Mouse (Mus musculus): Measurements from ENCODE around the gene Cd9.

DNA sequence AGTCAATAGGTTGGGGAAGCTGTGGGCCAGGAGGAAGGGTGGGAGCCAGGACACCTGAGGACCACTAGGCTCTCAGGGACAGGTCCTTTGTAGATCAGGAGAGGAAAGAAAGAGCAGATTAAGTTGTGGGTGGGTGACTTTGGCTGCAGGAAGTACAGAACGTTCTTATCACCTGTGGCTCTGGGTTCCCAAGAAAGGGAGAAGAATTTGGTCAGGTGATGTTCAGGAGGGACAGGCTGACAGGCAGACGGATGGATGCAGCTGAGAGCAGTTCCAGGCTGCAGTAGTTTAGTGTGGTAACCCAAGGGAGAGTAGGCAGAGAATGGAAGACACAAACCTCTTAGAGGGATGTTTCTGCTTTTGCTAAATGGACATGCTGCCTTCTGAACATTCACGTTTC, 71.5 kb downstream of the Cd9 start:
- TF ChIP-seq POLR2A (IDR thresholded peaks at IDR 0.05; ENCODE audit: low read depth, low read length) (no peak), CTCF (conservative IDR thresholded peaks at IDR 0.05; ENCODE audit: insufficient read depth, insufficient read length, low read depth, low read length) (no peak)
